ENCODE assay signal across 11 mouse cellular contexts in the genomic region with DNA sequence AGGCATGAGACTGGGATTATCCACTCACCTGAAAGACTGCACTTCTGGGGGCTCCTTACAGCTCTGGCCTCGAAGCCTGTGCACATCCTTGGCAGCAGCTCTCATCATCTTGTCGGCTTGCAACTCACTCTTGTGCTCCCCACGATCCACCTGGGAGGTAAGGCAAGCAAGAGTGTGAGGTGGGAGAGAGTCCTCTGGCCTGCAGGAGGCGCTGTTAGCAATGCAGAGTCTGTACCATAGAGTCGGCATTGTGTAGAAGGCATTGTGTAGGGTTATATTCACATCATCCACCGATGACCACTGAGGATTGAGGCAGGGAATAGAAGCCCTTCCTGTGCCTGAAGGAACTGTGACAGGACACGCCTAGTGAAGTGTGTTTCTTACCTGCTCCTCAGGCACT. TPM values are rescaled to one million over a fixed set of nuclear protein-coding genes. Genes with fewer than 3 reads are reported as not detected.
DNase-seq lines count a peak whose midpoint lies in the region; ATAC-seq and TF ChIP-seq lines count a peak whose summit lies in the region.
"Had no signal": no experiment of that assay in that cellular context is flagged by ENCODE, and none has a peak within 500 bp of the region (broad histone marks: within the 10 kb centered on the region; RNA-seq: fewer than 3 reads in every experiment).

No protein-coding gene starts in this region.

- no peaks in the 10 kb centered on the region for H3K27me3 ChIP-seq in heart, adult 2 months (ENCODE audit: control insufficient read depth, insufficient read depth, low read length)
- no peaks in the 10 kb centered on the region for H3K27me3 ChIP-seq in lung, postnatal 0 days (replicated peaks; ENCODE audit: insufficient read depth, low read length)
- H3K27me3 ChIP-seq in ES-Bruce4 (ENCODE audit: control insufficient read depth, insufficient read depth, low read length, poor library complexity, severe bottlenecking): no peaks in the 10 kb centered on the region

- no peak for DNase-seq in heart, adult 2 months
- no peak for DNase-seq in heart, postnatal 4 days
- no peak for DNase-seq in lung, postnatal 0 days (ENCODE audit: low spot score)
- DNase-seq in lung, postnatal 10 days: no peak
- DNase-seq in ovary, postnatal 36 days (ENCODE audit: low spot score): no peak
- no peak for DNase-seq in layer of hippocampus, postnatal 14 days (ENCODE audit: low spot score in 2 of 2)
- DNase-seq: cerebellum, adult 11 months had no signal

- WGBS in heart, adult 2 months: 78% methylated on average over 7 of the region's 7 CpGs
- WGBS in lung, postnatal 0 days: 79% methylated on average over 7 of the region's 7 CpGs

- ATAC-seq in lung, postnatal 0 days: no peak
- 0 out of 2 replicates have a peak, but pooled peaks have one; percentile 24 for ATAC-seq in megakaryocyte progenitor cell, adult 5-6 weeks (replicated peaks; ENCODE audit: poor library complexity)
- ATAC-seq: inflammation-experienced regulatory T-cells, adult 6 months had no signal

- H3K36me3 ChIP-seq in heart, adult 2 months (ENCODE audit: control insufficient read depth, insufficient read depth, low read length): no peaks in the 10 kb centered on the region
- no peaks in the 10 kb centered on the region for H3K36me3 ChIP-seq in lung, postnatal 0 days (ENCODE audit: insufficient read depth, low read length)
- H3K36me3 ChIP-seq in ES-Bruce4 (ENCODE audit: control insufficient read depth, insufficient read depth, low read length, poor library complexity, severe bottlenecking): 0 out of 2 replicates have a peak, but pooled peaks cover 4% of the 10 kb centered on the region

- no peak for TF ChIP-seq POLR2A in heart, adult 2 months (IDR thresholded peaks at IDR 0.05; ENCODE audit: insufficient read depth, low read depth, low read length)
- no peak for TF ChIP-seq POLR2A in ES-Bruce4 (IDR thresholded peaks at IDR 0.05; ENCODE audit: insufficient read depth, low read length)

- no peak overlapping the region for H3K27ac ChIP-seq in heart, adult 2 months
- no peak overlapping the region for H3K27ac ChIP-seq in lung, postnatal 0 days (ENCODE audit: low read length)
- H3K27ac ChIP-seq in ES-Bruce4 (ENCODE audit: insufficient read depth, low read length): peak overlapping the region; percentile 49

- no peak overlapping the region for H3K9ac ChIP-seq in heart, adult 2 months (ENCODE audit: low read depth, low read length)
- no peak overlapping the region for H3K9ac ChIP-seq in lung, postnatal 0 days (replicated peaks; ENCODE audit: low read depth)
- no peak overlapping the region for H3K9ac ChIP-seq in ES-Bruce4 (ENCODE audit: low read depth, poor library complexity, severe bottlenecking)

- H3K4me3 ChIP-seq in heart, adult 2 months: no peak overlapping the region
- H3K4me3 ChIP-seq in lung, postnatal 0 days (ENCODE audit: low read depth, low read length): no peak overlapping the region
- peak overlapping the region; percentile 6 for H3K4me3 ChIP-seq in ES-Bruce4 (ENCODE audit: low read depth, low read length)

- intact Hi-C loops in heart, adult 2 months (cut with DNase I): no loop called here

- H3K4me1 ChIP-seq in heart, adult 2 months (ENCODE audit: control insufficient read depth, insufficient read depth, low read length): no peaks in the 10 kb centered on the region; the same call in 1 of the 2 replicates
- H3K4me1 ChIP-seq in lung, postnatal 0 days (ENCODE audit: insufficient read depth, low read depth, low read length): no peaks in the 10 kb centered on the region
- no peaks in the 10 kb centered on the region for H3K4me1 ChIP-seq in ES-Bruce4 (ENCODE audit: control insufficient read depth, insufficient read depth, low read length)

- peak; percentile 24 for TF ChIP-seq CTCF in heart, adult 2 months (IDR thresholded peaks at IDR 0.05)
- TF ChIP-seq CTCF in lung, postnatal 0 days (IDR thresholded peaks at IDR 0.05): peak; percentile 60
- peak; percentile 93 for TF ChIP-seq CTCF in ES-Bruce4 (IDR thresholded peaks at IDR 0.05; ENCODE audit: low read depth, low read length)

- H3K4me2 ChIP-seq in lung, postnatal 0 days (replicated peaks; ENCODE audit: low read depth, low read length): no peak overlapping the region

- TF ChIP-seq EP300 in heart, adult 2 months (IDR thresholded peaks at IDR 0.05; ENCODE audit: insufficient read depth, low read depth, low read length): no peak
- TF ChIP-seq EP300 in lung, postnatal 0 days (IDR thresholded peaks at IDR 0.05): no peak
- TF ChIP-seq EP300 in ES-Bruce4 (IDR thresholded peaks at IDR 0.05; ENCODE audit: insufficient read depth, low read depth, low read length): peak; percentile 27; the same call in 1 of the 2 replicates

- H3K79me2 ChIP-seq in heart, adult 2 months (replicated peaks; ENCODE audit: control insufficient read depth, insufficient read depth, low read length): no peaks in the 10 kb centered on the region

- no peaks in the 10 kb centered on the region for H3K9me3 ChIP-seq in lung, postnatal 0 days (ENCODE audit: low read length)
- H3K9me3 ChIP-seq in ES-Bruce4 (replicated peaks; ENCODE audit: control insufficient read depth, insufficient read depth, low read length, poor library complexity, severe bottlenecking): no peaks in the 10 kb centered on the region

RNA-seq across cellular contexts. Expression of a gene that starts 6.0 kb away (rescaled TPM):
- 10 to 100 TPM; 36.3 to 37.4 TPM for total RNA-seq in heart, adult 2 months (2021)
- polyA plus RNA-seq in heart, adult 2 months (2012; rRNA removed): 11.7 and 21.8 TPM in 2 replicates
- 10 to 100 TPM; 47.9 to 53.4 TPM for total RNA-seq in heart, postnatal 4 days (2021)
- polyA plus RNA-seq in lung, postnatal 0 days (2015; fragmentation: Nextera tagmentation; extraction: Ambion mirVana): 29.4 TPM in 2 replicates
- 166 and 177 TPM in 2 replicates for polyA plus RNA-seq in ES-Bruce4 (2011; ENCODE audit: insufficient read depth, insufficient read length, low read depth, missing spikeins)
- total RNA-seq in megakaryocyte progenitor cell, adult 5-6 weeks (2015): 124 and 138 TPM in 2 replicates
- total RNA-seq in megakaryocyte progenitor cell, adult 5-6 weeks (2017): 97.4 and 113 TPM in 2 replicates
- 10 to 100 TPM; 46.1 to 46.2 TPM for total RNA-seq in layer of hippocampus, postnatal 14 days (2021)

RNA-seq across cellular contexts. Expression of a gene that starts 41.6 kb away (rescaled TPM):
- total RNA-seq in heart, adult 2 months (2021): not detected
- polyA plus RNA-seq in heart, adult 2 months (2012; rRNA removed): 0.12 TPM in 1 of 2 replicates, not detected in the other
- not detected for total RNA-seq in heart, postnatal 4 days (2021)
- polyA plus RNA-seq in lung, postnatal 0 days (2015; fragmentation: Nextera tagmentation; extraction: Ambion mirVana): not detected in 2 replicates
- not detected in 2 replicates for polyA plus RNA-seq in ES-Bruce4 (2011; ENCODE audit: insufficient read depth, insufficient read length, low read depth, missing spikeins)
- total RNA-seq in megakaryocyte progenitor cell, adult 5-6 weeks (2015): not detected in 2 replicates
- total RNA-seq in megakaryocyte progenitor cell, adult 5-6 weeks (2017): not detected in 2 replicates
- total RNA-seq in layer of hippocampus, postnatal 14 days (2021): 10 to 100 TPM; 47.2 to 49.1 TPM
- polyA plus RNA-seq: gonadal fat pad, adult 2 months; inflammation-experienced regulatory T-cells, adult 6 months had no signal

Comparison
In these comparisons a context has a peak if more than half of its experiments do, and no peak if none do; other contexts are left out.
1. CTCF ChIP-seq: peak in every context shown above with its lines; median percentile 93 in ES-Bruce4; 60 in lung, postnatal 0 days; 24 in heart, adult 2 months.
2. RNA of a gene that starts 41.6 kb away (total RNA-seq): 47.2 to 49.1 TPM in layer of hippocampus, postnatal 14 days; not detected in heart, postnatal 4 days, not detected in heart, adult 2 months and not detected in megakaryocyte progenitor cell, adult 5-6 weeks; every median in the first group is over 10 times any median in the second.